Mouse (Mus musculus): ENCODE results near the gene Muc5b. TPM values are rescaled to one million over a fixed set of nuclear protein-coding genes. Genes with fewer than 3 reads are reported as not detected.

The Muc5b gene
- polyA plus RNA-seq, 1 experiment from 2014 or later, result 0.01 TPM

DNA sequence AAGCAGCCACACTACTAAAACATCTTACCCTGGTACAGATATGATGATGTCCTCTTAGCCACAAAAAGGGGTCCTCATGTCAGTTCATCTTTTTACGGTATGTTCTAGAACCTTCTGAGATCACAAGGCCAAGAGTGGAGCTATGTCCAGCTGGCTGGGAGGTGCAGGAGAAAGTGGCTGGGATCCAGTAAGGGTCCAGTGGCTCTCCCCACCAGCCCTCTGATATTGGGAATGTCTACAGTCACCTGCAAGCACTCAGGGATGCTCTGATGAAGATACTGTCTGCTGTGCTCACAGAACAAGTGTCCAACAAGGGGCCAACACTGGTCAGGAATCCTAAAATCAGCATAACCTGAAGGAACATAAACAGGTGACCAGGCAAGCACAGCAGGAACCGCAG is 79.5 kb downstream of the Muc5b start, which contains the start of gene Tollip:
Gene Tollip, minus strand, starts transcription at position 101 of the 400 bp plus-strand sequence.
- no peak for DNase-seq (ENCODE audit: extremely low spot score, low spot score)
- H3K4me1 ChIP-seq, result no peaks in the 10 kb centered on the region
- no peak within 1 kb of the TSS for H3K4me3 ChIP-seq
- no peak within 1 kb of the TSS for H3K27ac ChIP-seq
- WGBS, result 90% methylated on average over 2 of the region's 2 CpGs
- H3K36me3 ChIP-seq (replicated peaks), result no peaks in the 10 kb centered on the region
- no peaks in the 10 kb centered on the region for H3K9me3 ChIP-seq
- no peaks in the 10 kb centered on the region for H3K27me3 ChIP-seq (ENCODE audit: poor library complexity, severe bottlenecking)

Other genes starting within 250 kb of the Muc5b start
- 0.11 and 0.16 TPM in 2 replicates for gene Muc6, start 183.8 kb upstream of the Muc5b start, polyA plus RNA-seq (2016; fragmentation: Nextera tagmentation; extraction: Ambion mirVana)
- gene Muc2, start 148.7 kb upstream of the Muc5b start, polyA plus RNA-seq (2016; fragmentation: Nextera tagmentation; extraction: Ambion mirVana), result 0.17 TPM in 1 of 2 replicates, not detected in the other
- gene Muc5ac, start 50.1 kb upstream of the Muc5b start, polyA plus RNA-seq (2016; fragmentation: Nextera tagmentation; extraction: Ambion mirVana), result not detected in 2 replicates
- 51.2 and 53.2 TPM in 2 replicates for gene Tollip, start 79.4 kb downstream of the Muc5b start, polyA plus RNA-seq (2016; fragmentation: Nextera tagmentation; extraction: Ambion mirVana)
- gene Brsk2, start 110.7 kb downstream of the Muc5b start, polyA plus RNA-seq (2016; fragmentation: Nextera tagmentation; extraction: Ambion mirVana), result 6.0 and 6.7 TPM in 2 replicates
- 60.9 and 65.7 TPM in 2 replicates for gene Mob2, start 222.0 kb downstream of the Muc5b start, polyA plus RNA-seq (2016; fragmentation: Nextera tagmentation; extraction: Ambion mirVana)